Mouse (Mus musculus): ENCODE measurements around the gene Frmd4a. TPM values are rescaled to one million over a fixed set of nuclear protein-coding genes. Genes with fewer than 3 reads are reported as not detected.

Frmd4a gene
- polyA plus RNA-seq, 1 experiment from 2014 or later: 28.8 TPM

- no peak overlapping the region for H3K4me2 ChIP-seq
- H3K27ac ChIP-seq (ENCODE audit: low read depth, low read length): no peak overlapping the region
- no peaks in the 10 kb centered on the region for H3K9me3 ChIP-seq (replicated peaks; ENCODE audit: control insufficient read depth, low read length)
- H3K27me3 ChIP-seq (ENCODE audit: control insufficient read depth, insufficient read depth, low read length): no peaks in the 10 kb centered on the region
- no peak for ATAC-seq (replicated peaks; ENCODE audit: insufficient number of reproducible peaks, low FRiP score, low TSS enrichment)
- no peak overlapping the region for H3K9ac ChIP-seq (ENCODE audit: low read depth, low read length)
- no peak overlapping the region for H3K4me3 ChIP-seq (ENCODE audit: low read depth, low read length)
- no peaks in the 10 kb centered on the region for H3K36me3 ChIP-seq (ENCODE audit: control insufficient read depth, insufficient read depth, low read length)
- H3K4me1 ChIP-seq (ENCODE audit: control insufficient read depth, insufficient read depth, low read length): no peaks in the 10 kb centered on the region
- 65% methylated on average over 2 of the region's 2 CpGs for WGBS (ENCODE audit: insufficient replicate concordance)
Observed at GRCm38 (mm10) chr2:4101370-4101769, 83.9 kb downstream of the Frmd4a start.

GRCm38 (mm10) chr2:4113303-4113920, 95.9 kb downstream of the Frmd4a start:
- no peak for ATAC-seq (replicated peaks; ENCODE audit: insufficient number of reproducible peaks, low FRiP score, low TSS enrichment)
- Histone ChIP-seq H3K9me3 (replicated peaks; ENCODE audit: control insufficient read depth, low read length) (no peaks in the 10 kb centered on the region), H3K4me1 (ENCODE audit: control insufficient read depth, insufficient read depth, low read length) (no peaks in the 10 kb centered on the region), H3K27ac (ENCODE audit: low read depth, low read length) (no peak overlapping the region), H3K9ac (ENCODE audit: low read depth, low read length) (no peak overlapping the region), H3K27me3 (ENCODE audit: control insufficient read depth, insufficient read depth, low read length) (no peaks in the 10 kb centered on the region), H3K36me3 (ENCODE audit: control insufficient read depth, insufficient read depth, low read length) (no peaks in the 10 kb centered on the region), H3K4me3 (ENCODE audit: low read depth, low read length) (no peak overlapping the region), H3K4me2 (no peak overlapping the region)
- 77% methylated on average over 7 of the region's 7 CpGs for WGBS (ENCODE audit: insufficient replicate concordance)

GRCm38 (mm10) chr2:4119678-4120458, 102.4 kb downstream of the Frmd4a start:
- no peaks in the 10 kb centered on the region for H3K27me3 ChIP-seq (ENCODE audit: control insufficient read depth, insufficient read depth, low read length)
- WGBS (ENCODE audit: insufficient replicate concordance): 58% methylated on average over 9 of the region's 9 CpGs
- H3K4me3 ChIP-seq (ENCODE audit: low read depth, low read length): no peak overlapping the region
- H3K4me1 ChIP-seq (ENCODE audit: control insufficient read depth, insufficient read depth, low read length): no peaks in the 10 kb centered on the region
- no peak overlapping the region for H3K27ac ChIP-seq (ENCODE audit: low read depth, low read length)
- no peaks in the 10 kb centered on the region for H3K36me3 ChIP-seq (ENCODE audit: control insufficient read depth, insufficient read depth, low read length)
- no peak overlapping the region for H3K4me2 ChIP-seq
- no peak for ATAC-seq (replicated peaks; ENCODE audit: insufficient number of reproducible peaks, low FRiP score, low TSS enrichment)
- no peaks in the 10 kb centered on the region for H3K9me3 ChIP-seq (replicated peaks; ENCODE audit: control insufficient read depth, low read length)
- H3K9ac ChIP-seq (ENCODE audit: low read depth, low read length): no peak overlapping the region

- Histone ChIP-seq H3K9ac (ENCODE audit: low read depth, low read length) (no peak overlapping the region), H3K36me3 (ENCODE audit: control insufficient read depth, insufficient read depth, low read length) (no peaks in the 10 kb centered on the region), H3K27ac (ENCODE audit: low read depth, low read length) (no peak overlapping the region), H3K27me3 (ENCODE audit: control insufficient read depth, insufficient read depth, low read length) (no peaks in the 10 kb centered on the region), H3K4me2 (no peak overlapping the region), H3K9me3 (replicated peaks; ENCODE audit: control insufficient read depth, low read length) (no peaks in the 10 kb centered on the region), H3K4me1 (ENCODE audit: control insufficient read depth, insufficient read depth, low read length) (no peaks in the 10 kb centered on the region), H3K4me3 (ENCODE audit: low read depth, low read length) (no peak overlapping the region)
- no peak for ATAC-seq (replicated peaks; ENCODE audit: insufficient number of reproducible peaks, low FRiP score, low TSS enrichment)
- WGBS (ENCODE audit: insufficient replicate concordance): 90% methylated on average over 4 of the region's 4 CpGs
Observed at GRCm38 (mm10) chr2:4131216-4131615, 113.7 kb downstream of the Frmd4a start.

- H3K4me2 ChIP-seq: no peak overlapping the region
- ATAC-seq (replicated peaks; ENCODE audit: insufficient number of reproducible peaks, low FRiP score, low TSS enrichment): no peak
- no peak overlapping the region for H3K27ac ChIP-seq (ENCODE audit: low read depth, low read length)
- no peaks in the 10 kb centered on the region for H3K9me3 ChIP-seq (replicated peaks; ENCODE audit: control insufficient read depth, low read length)
- no peaks in the 10 kb centered on the region for H3K36me3 ChIP-seq (ENCODE audit: control insufficient read depth, insufficient read depth, low read length)
- H3K4me1 ChIP-seq (ENCODE audit: control insufficient read depth, insufficient read depth, low read length): no peaks in the 10 kb centered on the region
- H3K27me3 ChIP-seq (ENCODE audit: control insufficient read depth, insufficient read depth, low read length): no peaks in the 10 kb centered on the region
- WGBS (ENCODE audit: insufficient replicate concordance): 84% methylated on average over 3 of the region's 3 CpGs
- H3K9ac ChIP-seq (ENCODE audit: low read depth, low read length): no peak overlapping the region
- no peak overlapping the region for H3K4me3 ChIP-seq (ENCODE audit: low read depth, low read length)
Observed at GRCm38 (mm10) chr2:4137493-4137892, 120.0 kb downstream of the Frmd4a start.

- no peak overlapping the region for H3K9ac ChIP-seq (ENCODE audit: low read depth, low read length)
- no peaks in the 10 kb centered on the region for H3K36me3 ChIP-seq (ENCODE audit: control insufficient read depth, insufficient read depth, low read length)
- no peak overlapping the region for H3K4me2 ChIP-seq
- no peak for ATAC-seq (replicated peaks; ENCODE audit: insufficient number of reproducible peaks, low FRiP score, low TSS enrichment)
- 52% methylated on average over 4 of the region's 4 CpGs for WGBS (ENCODE audit: insufficient replicate concordance)
- H3K27me3 ChIP-seq (ENCODE audit: control insufficient read depth, insufficient read depth, low read length): no peaks in the 10 kb centered on the region
- H3K9me3 ChIP-seq (replicated peaks; ENCODE audit: control insufficient read depth, low read length): no peaks in the 10 kb centered on the region
- no peaks in the 10 kb centered on the region for H3K4me1 ChIP-seq (ENCODE audit: control insufficient read depth, insufficient read depth, low read length)
- H3K4me3 ChIP-seq (ENCODE audit: low read depth, low read length): no peak overlapping the region
- no peak overlapping the region for H3K27ac ChIP-seq (ENCODE audit: low read depth, low read length)
Observed at GRCm38 (mm10) chr2:4142221-4142950, 124.9 kb downstream of the Frmd4a start.

- no peaks in the 10 kb centered on the region for H3K27me3 ChIP-seq (ENCODE audit: control insufficient read depth, insufficient read depth, low read length)
- no peak overlapping the region for H3K4me2 ChIP-seq
- no peak overlapping the region for H3K27ac ChIP-seq (ENCODE audit: low read depth, low read length)
- 81% methylated on average over 4 of the region's 4 CpGs for WGBS (ENCODE audit: insufficient replicate concordance)
- ATAC-seq (replicated peaks; ENCODE audit: insufficient number of reproducible peaks, low FRiP score, low TSS enrichment): no peak
- no peak overlapping the region for H3K9ac ChIP-seq (ENCODE audit: low read depth, low read length)
- no peaks in the 10 kb centered on the region for H3K4me1 ChIP-seq (ENCODE audit: control insufficient read depth, insufficient read depth, low read length)
- H3K36me3 ChIP-seq (ENCODE audit: control insufficient read depth, insufficient read depth, low read length): no peaks in the 10 kb centered on the region
- H3K9me3 ChIP-seq (replicated peaks; ENCODE audit: control insufficient read depth, low read length): no peaks in the 10 kb centered on the region
- H3K4me3 ChIP-seq (ENCODE audit: low read depth, low read length): no peak overlapping the region
Observed at GRCm38 (mm10) chr2:4144424-4144823, 126.9 kb downstream of the Frmd4a start.

GRCm38 (mm10) chr2:4152521-4153040, 135.1 kb downstream of the Frmd4a start:
- peak overlapping the region; percentile 71 for H3K4me2 ChIP-seq
- H3K36me3 ChIP-seq (ENCODE audit: control insufficient read depth, insufficient read depth, low read length): no peaks in the 10 kb centered on the region
- 18% methylated on average over 14 of the region's 14 CpGs for WGBS (ENCODE audit: insufficient replicate concordance)
- no peak for ATAC-seq (replicated peaks; ENCODE audit: insufficient number of reproducible peaks, low FRiP score, low TSS enrichment)
- peaks cover 3% of the 10 kb centered on the region; the same call in 1 of the 2 replicates for H3K27me3 ChIP-seq (ENCODE audit: control insufficient read depth, insufficient read depth, low read length)
- 0 out of 2 replicates have a peak, but pooled peaks cover 3% of the 10 kb centered on the region for H3K4me1 ChIP-seq (ENCODE audit: control insufficient read depth, insufficient read depth, low read length)
- no peak overlapping the region for H3K27ac ChIP-seq (ENCODE audit: low read depth, low read length)
- peak overlapping the region; percentile 54; the same call in 1 of the 2 replicates for H3K9ac ChIP-seq (ENCODE audit: low read depth, low read length)
- no peaks in the 10 kb centered on the region for H3K9me3 ChIP-seq (replicated peaks; ENCODE audit: control insufficient read depth, low read length)
- peak overlapping the region; percentile 45 for H3K4me3 ChIP-seq (ENCODE audit: low read depth, low read length)
